Mouse (Mus musculus): ENCODE measurements around the gene Gm17651.

Gene Gm17651

GRCm38 (mm10) chr3:97674644-97675110, at the start of gene Gm17651:
TSS of gene Gm17651 (minus strand) at chr3:97674694.
- DNase-seq: no peak

- DNase-seq: no peak
Observed at GRCm38 (mm10) chr3:97719116-97719515, 44.6 kb upstream of the Gm17651 start.

GRCm38 (mm10) chr3:97715922-97716321, 41.4 kb upstream of the Gm17651 start:
- DNase-seq: no peak

- DNase-seq: no peak
Observed at GRCm38 (mm10) chr3:97710881-97711280, 36.4 kb upstream of the Gm17651 start.

- no peak for DNase-seq
Observed at GRCm38 (mm10) chr3:97710134-97710533, 35.6 kb upstream of the Gm17651 start.

GRCm38 (mm10) chr3:97706561-97706960, 32.1 kb upstream of the Gm17651 start:
- DNase-seq: no peak

- DNase-seq: no peak
Observed at GRCm38 (mm10) chr3:97705508-97705907, 31.0 kb upstream of the Gm17651 start.

- no peak for DNase-seq
Observed at GRCm38 (mm10) chr3:97702448-97703080, 28.1 kb upstream of the Gm17651 start.

GRCm38 (mm10) chr3:97701198-97701597, 26.7 kb upstream of the Gm17651 start:
- DNase-seq: no peak

GRCm38 (mm10) chr3:97699061-97699460, 24.6 kb upstream of the Gm17651 start:
- no peak for DNase-seq

- no peak for DNase-seq
Observed at GRCm38 (mm10) chr3:97697291-97697690, 22.8 kb upstream of the Gm17651 start.

GRCm38 (mm10) chr3:97696866-97697265, 22.4 kb upstream of the Gm17651 start:
- no peak for DNase-seq

- peak; percentile 20 for DNase-seq
Observed at GRCm38 (mm10) chr3:97693806-97694205, 19.3 kb upstream of the Gm17651 start.

GRCm38 (mm10) chr3:97691443-97692017, 17.0 kb upstream of the Gm17651 start:
- no peak for DNase-seq

GRCm38 (mm10) chr3:97690590-97690989, 16.1 kb upstream of the Gm17651 start:
- no peak for DNase-seq

- no peak for DNase-seq
Observed at GRCm38 (mm10) chr3:97689289-97689688, 14.8 kb upstream of the Gm17651 start.

GRCm38 (mm10) chr3:97686372-97687117, 12.1 kb upstream of the Gm17651 start:
- DNase-seq: no peak

- peak; percentile 45 for DNase-seq
Observed at GRCm38 (mm10) chr3:97683560-97684195, 9.2 kb upstream of the Gm17651 start.

GRCm38 (mm10) chr3:97682576-97682975, 8.1 kb upstream of the Gm17651 start:
- no peak for DNase-seq

- no peak for DNase-seq
Observed at GRCm38 (mm10) chr3:97682159-97682502, 7.6 kb upstream of the Gm17651 start.

GRCm38 (mm10) chr3:97681321-97682158, 7.0 kb upstream of the Gm17651 start:
- DNase-seq: peak; percentile 77

- DNase-seq: peak; percentile 87
Observed at GRCm38 (mm10) chr3:97680631-97681320, 6.3 kb upstream of the Gm17651 start.

Measured in lung, postnatal 14 days (tissue).